Mouse (Mus musculus) CD4-positive naive resting alpha-beta T cell, adult 57 days (primary cell): Measurements from ENCODE around the gene Parvb. TPM values are rescaled to one million over a fixed set of nuclear protein-coding genes. Genes with fewer than 3 reads are reported as not detected.

Experiments used
- total RNA-seq: library from RNA; stranded (reverse); gene quantifications from one replicate; pipeline ENCODE4 v1.2.4, GENCODE M21; 2023

Parvb gene
- total RNA-seq = 0.83 TPM

DNA sequence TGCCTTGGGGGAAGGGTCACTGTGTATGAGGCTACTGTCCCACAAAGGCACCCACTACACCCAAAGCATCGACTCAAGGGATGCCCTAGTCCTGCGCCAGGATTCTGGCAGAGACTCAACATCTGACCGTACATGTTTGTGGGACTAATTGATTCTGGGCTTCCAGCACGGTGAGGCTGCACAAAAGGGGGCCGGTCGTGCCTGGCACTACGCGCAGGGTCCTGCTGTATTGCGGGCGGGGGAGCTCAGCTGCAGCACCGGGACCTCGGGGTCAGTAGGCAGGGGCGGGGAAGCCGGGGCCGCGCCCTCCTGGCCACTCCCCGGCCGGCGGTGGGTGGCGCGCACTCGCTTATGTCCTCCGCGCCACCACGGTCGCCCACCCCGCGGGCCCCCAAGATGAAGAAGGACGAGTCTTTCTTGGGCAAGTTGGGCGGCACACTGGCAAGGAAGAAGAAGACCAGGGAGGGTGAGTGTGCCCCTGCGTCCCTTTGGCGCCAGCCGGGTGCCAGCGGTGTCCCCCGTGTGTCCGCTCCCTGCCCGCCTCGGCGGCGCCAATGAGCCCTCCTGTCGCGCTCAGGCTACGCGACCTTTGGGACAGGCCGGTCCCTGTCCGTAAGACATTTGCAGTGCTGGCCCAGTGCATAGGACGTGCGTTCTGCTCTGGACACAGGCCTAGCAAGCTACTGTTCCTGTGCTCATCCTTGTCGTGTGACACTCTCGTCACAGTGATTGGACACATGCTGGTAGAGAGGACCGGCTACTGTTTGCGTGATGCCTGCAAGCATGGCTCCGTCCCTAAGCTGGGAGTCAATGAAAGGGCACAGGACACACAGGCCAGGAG is at the start of gene Parvb:
Gene Parvb, plus strand, starts transcription at position 323 of the 841 bp plus-strand sequence.

GRCm38 (mm10) chr15:84192058-84192791 is 39.6 kb upstream of the Parvb start, which contains the start of gene Samm50:
TSS of gene Samm50 (plus strand) at chr15:84192241.

DNA sequence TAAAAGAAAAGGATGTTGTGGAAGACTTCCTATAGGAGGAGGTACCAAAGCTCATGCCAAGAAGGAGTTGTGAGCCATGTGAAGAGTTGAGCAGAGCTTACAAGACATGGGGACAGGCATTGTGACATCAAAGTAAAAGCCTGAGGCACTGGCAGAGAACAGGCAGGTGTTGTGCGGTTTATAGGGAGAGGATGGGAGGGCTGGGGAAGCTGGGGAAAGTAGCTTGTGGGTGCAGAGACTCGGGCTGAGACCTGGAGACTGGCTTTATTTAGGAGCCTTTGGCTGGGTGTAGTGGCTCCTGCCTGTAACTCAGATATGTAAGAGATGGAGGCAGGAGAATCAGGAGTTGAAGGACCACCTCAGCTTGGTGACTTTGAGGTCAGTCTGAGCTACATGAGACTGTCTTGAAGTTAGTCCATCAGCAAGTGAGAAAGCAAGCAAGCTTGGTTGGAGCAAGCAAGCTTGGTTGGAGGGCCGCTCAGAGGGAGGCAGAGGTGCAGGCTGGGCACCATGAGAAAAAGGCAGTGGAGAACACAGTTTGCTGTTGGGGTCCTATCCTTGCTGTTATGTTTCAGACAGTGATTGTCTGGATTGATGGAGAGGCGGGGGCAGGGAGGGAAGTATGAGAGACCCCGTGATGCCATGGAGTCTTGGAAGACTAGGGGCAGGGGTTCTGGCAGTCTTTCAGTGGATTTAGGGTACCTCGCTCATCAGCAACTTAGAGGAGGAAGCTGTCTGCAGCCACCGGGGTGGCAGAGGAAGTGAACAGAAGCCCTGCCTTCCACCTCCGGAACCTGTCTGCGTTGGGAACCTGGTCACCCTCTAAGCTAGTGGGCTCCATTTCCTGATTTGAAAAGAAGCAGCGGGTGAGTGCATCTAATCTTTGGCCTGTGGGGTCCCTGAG is 92.4 kb downstream of the Parvb start, which contains the start of gene Parvg:
Gene Parvg, plus strand, starts transcription at position 61 of the 904 bp plus-strand sequence.

Other genes with a start within 250 kb of the Parvb start
- not detected for gene Efcab6, start 166.7 kb upstream of the Parvb start, total RNA-seq
- not detected for gene Sult4a1, start 126.3 kb upstream of the Parvb start, total RNA-seq
- gene Pnpla5, start 108.9 kb upstream of the Parvb start, total RNA-seq = not detected
- not detected for gene Pnpla3, start 64.2 kb upstream of the Parvb start, total RNA-seq
- 68.4 TPM for gene Samm50, start 39.8 kb upstream of the Parvb start, total RNA-seq
- 86.6 TPM for gene Parvg, start 92.0 kb downstream of the Parvb start, total RNA-seq
- gene Shisal1, start 215.1 kb downstream of the Parvb start, total RNA-seq = not detected